Mouse (Mus musculus) forelimb bud, embryonic 11.5 days (tissue): ENCODE results near the gene Tgfbr3l.

Source experiments
- DNase-seq: peaks from one replicate; pipeline ENCODE4 v3.0.0-alpha.2; 2012; ENCODE audit warnings: low read depth, low spot score

Tgfbr3l gene

GRCm38 (mm10) chr8:4265160-4265914 is 17.3 kb downstream of the Tgfbr3l start:
- no peak for DNase-seq

- DNase-seq, result no peak
These were observed 19.6 kb downstream of the Tgfbr3l start for GRCm38 (mm10) chr8:4267627-4268026.

GRCm38 (mm10) chr8:4269609-4270008 is 21.6 kb downstream of the Tgfbr3l start:
- DNase-seq, result no peak

DNA sequence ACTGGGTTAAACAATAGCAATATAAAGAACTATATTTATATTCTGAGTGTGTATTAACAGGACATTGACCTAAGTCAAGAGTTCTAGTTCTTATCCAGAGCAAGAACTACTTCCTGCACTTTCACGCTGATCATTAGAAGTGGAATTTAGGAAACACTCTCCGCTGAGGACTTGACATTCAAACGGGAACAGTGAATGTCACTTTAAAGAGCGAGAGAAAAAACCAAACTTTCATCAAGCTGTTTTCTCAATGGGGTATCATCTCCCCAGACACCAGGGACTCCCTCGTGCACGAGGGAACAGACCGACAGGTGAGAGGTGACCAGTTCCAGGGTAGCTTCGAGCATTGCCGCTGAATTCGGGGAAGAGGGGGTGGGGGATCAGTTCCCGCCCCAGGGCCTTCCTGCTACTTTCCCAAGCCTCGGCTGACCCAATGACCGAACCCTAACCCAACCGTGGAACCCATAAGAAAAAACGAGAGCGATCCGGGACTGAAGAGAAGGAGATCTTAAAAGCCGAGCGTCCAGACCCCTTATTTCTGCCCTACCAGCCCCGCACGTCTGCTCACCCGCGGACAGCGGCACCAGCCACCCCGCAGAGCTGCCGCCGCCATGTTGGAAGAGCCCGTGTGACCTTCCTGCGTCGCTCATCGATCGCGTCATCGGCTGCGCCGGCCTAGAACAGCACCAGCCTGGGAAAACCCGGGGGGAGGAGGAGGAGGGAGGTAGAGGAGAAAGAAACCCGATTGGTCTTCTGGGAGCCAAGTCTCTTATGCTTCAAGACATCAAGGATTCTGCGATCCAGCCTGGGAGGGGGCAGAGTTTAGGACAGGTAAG is 27.5 kb downstream of the Tgfbr3l start, which contains the start of gene Timm44:
TSS of gene Timm44 (minus strand) at position 639 of the 836 bp plus-strand sequence.
- DNase-seq, result peak; percentile 96

GRCm38 (mm10) chr8:4276111-4276465 is 28.1 kb downstream of the Tgfbr3l start:
- DNase-seq, result no peak

GRCm38 (mm10) chr8:4292738-4293137 is 44.7 kb downstream of the Tgfbr3l start:
- no peak for DNase-seq

DNA sequence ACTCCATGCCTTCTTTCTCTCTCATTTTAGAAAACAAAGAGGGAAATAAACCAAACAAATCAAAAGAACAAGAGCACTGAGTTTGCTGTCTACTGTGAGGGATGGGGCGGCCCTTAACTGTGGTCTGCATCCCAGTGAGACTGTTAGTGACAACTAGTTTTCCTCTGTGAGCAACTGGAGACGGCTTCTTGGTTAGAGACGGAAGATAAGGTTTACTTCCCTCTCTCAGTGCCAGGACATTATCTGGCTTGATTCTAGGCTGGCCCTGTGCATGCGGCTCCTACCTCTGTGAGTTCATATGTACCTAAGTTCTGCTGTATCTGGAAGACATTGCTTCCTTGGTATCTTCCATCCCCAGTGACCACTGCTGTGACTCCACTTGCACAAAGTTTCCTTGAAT is 49.8 kb downstream of the Tgfbr3l start:
- DNase-seq, result no peak
